Mouse (Mus musculus): Measurements from ENCODE around the gene Prr15l. TPM values are rescaled to one million over a fixed set of nuclear protein-coding genes. Genes with fewer than 3 reads are reported as not detected.

The Prr15l gene
- total RNA-seq (2014; rRNA removed) = 0.10 and 0.75 TPM in 2 replicates
- polyA plus RNA-seq (2015; fragmentation: Nextera tagmentation; extraction: Ambion mirVana) = 0.19 and 0.71 TPM in 2 replicates

GRCm38 (mm10) chr11:96928088-96928487, at the start of gene Prr15l:
Prr15l (plus strand) TSS chr11:96928104.
- 78% methylated on average over 2 of the region's 2 CpGs for WGBS
- H3K9ac ChIP-seq (replicated peaks; ENCODE audit: low read length) = no peak within 1 kb of the TSS
- no peak for TF ChIP-seq CTCF (IDR thresholded peaks at IDR 0.05; ENCODE audit: low read depth)
- no peaks in the 10 kb centered on the region for H3K27me3 ChIP-seq (ENCODE audit: insufficient read depth, low read length)
- no peaks in the 10 kb centered on the region for H3K4me1 ChIP-seq (ENCODE audit: insufficient read depth, low read length)
- ATAC-seq (no peak), DNase-seq (ENCODE audit: low spot score) (no peak)
- H3K36me3 ChIP-seq (ENCODE audit: insufficient read depth, low read length) = no peaks in the 10 kb centered on the region
- H3K4me2 ChIP-seq (ENCODE audit: low read depth, low read length) = no peak within 1 kb of the TSS
- H3K9me3 ChIP-seq (ENCODE audit: low read length) = no peaks in the 10 kb centered on the region
- no peak within 1 kb of the TSS for H3K27ac ChIP-seq
- no peak within 1 kb of the TSS for H3K4me3 ChIP-seq (ENCODE audit: low read length)

GRCm38 (mm10) chr11:96878715-96879114, 49.2 kb upstream of the Prr15l start:
- no peak for TF ChIP-seq CTCF (IDR thresholded peaks at IDR 0.05; ENCODE audit: low read depth)
- H3K9ac ChIP-seq (replicated peaks; ENCODE audit: low read length) = no peak overlapping the region
- ATAC-seq = no peak
- no peak overlapping the region for H3K4me3 ChIP-seq (ENCODE audit: low read length)
- peaks cover 25% of the 10 kb centered on the region for H3K4me1 ChIP-seq (ENCODE audit: insufficient read depth, low read length)
- H3K27me3 ChIP-seq (ENCODE audit: insufficient read depth, low read length) = no peaks in the 10 kb centered on the region
- no peaks in the 10 kb centered on the region for H3K9me3 ChIP-seq (ENCODE audit: low read length)
- H3K4me2 ChIP-seq (ENCODE audit: low read depth, low read length) = no peak overlapping the region
- no peak for DNase-seq (ENCODE audit: low spot score)
- no peak overlapping the region for H3K27ac ChIP-seq
- 21% methylated on average over 3 of the region's 3 CpGs for WGBS
- no peaks in the 10 kb centered on the region for H3K36me3 ChIP-seq (ENCODE audit: insufficient read depth, low read length)

- no peaks in the 10 kb centered on the region for H3K9me3 ChIP-seq (ENCODE audit: low read length)
- DNase-seq (ENCODE audit: low spot score) = no peak
- no peak overlapping the region for H3K27ac ChIP-seq
- no peak for TF ChIP-seq CTCF (IDR thresholded peaks at IDR 0.05; ENCODE audit: low read depth)
- peaks cover 19% of the 10 kb centered on the region for H3K4me1 ChIP-seq (ENCODE audit: insufficient read depth, low read length)
- WGBS = 5% methylated on average over 7 of the region's 7 CpGs
- no peaks in the 10 kb centered on the region for H3K36me3 ChIP-seq (ENCODE audit: insufficient read depth, low read length)
- no peak overlapping the region for H3K4me2 ChIP-seq (ENCODE audit: low read depth, low read length)
- H3K4me3 ChIP-seq (ENCODE audit: low read length) = no peak overlapping the region
- H3K9ac ChIP-seq (replicated peaks; ENCODE audit: low read length) = no peak overlapping the region
- H3K27me3 ChIP-seq (ENCODE audit: insufficient read depth, low read length) = no peaks in the 10 kb centered on the region
- no peak for ATAC-seq
Observed at GRCm38 (mm10) chr11:96879359-96879758, 48.5 kb upstream of the Prr15l start.

GRCm38 (mm10) chr11:96880296-96880695, 47.6 kb upstream of the Prr15l start:
- no peak for ATAC-seq
- no peak overlapping the region for H3K4me2 ChIP-seq (ENCODE audit: low read depth, low read length)
- H3K4me3 ChIP-seq (ENCODE audit: low read length) = no peak overlapping the region
- no peak for TF ChIP-seq CTCF (IDR thresholded peaks at IDR 0.05; ENCODE audit: low read depth)
- H3K27ac ChIP-seq = no peak overlapping the region
- DNase-seq (ENCODE audit: low spot score) = no peak
- peaks cover 12% of the 10 kb centered on the region for H3K4me1 ChIP-seq (ENCODE audit: insufficient read depth, low read length)
- no peaks in the 10 kb centered on the region for H3K9me3 ChIP-seq (ENCODE audit: low read length)
- no peaks in the 10 kb centered on the region for H3K27me3 ChIP-seq (ENCODE audit: insufficient read depth, low read length)
- 83% methylated on average over 9 of the region's 9 CpGs for WGBS
- no peak overlapping the region for H3K9ac ChIP-seq (replicated peaks; ENCODE audit: low read length)
- no peaks in the 10 kb centered on the region for H3K36me3 ChIP-seq (ENCODE audit: insufficient read depth, low read length)

- peak; percentile 43 for DNase-seq (ENCODE audit: low spot score)
- Histone ChIP-seq H3K4me2 (ENCODE audit: low read depth, low read length) (no peak overlapping the region), H3K9me3 (ENCODE audit: low read length) (no peaks in the 10 kb centered on the region), H3K9ac (replicated peaks; ENCODE audit: low read length) (no peak overlapping the region), H3K27me3 (ENCODE audit: insufficient read depth, low read length) (no peaks in the 10 kb centered on the region), H3K4me1 (ENCODE audit: insufficient read depth, low read length) (peaks cover 7% of the 10 kb centered on the region; the same call in 1 of the 2 replicates), H3K27ac (peak overlapping the region; percentile 76), H3K4me3 (ENCODE audit: low read length) (no peak overlapping the region), H3K36me3 (ENCODE audit: insufficient read depth, low read length) (no peaks in the 10 kb centered on the region)
- 16% methylated on average over 5 of the region's 5 CpGs for WGBS
- peak; percentile 55; the same call in 1 of the 2 replicates for ATAC-seq
- TF ChIP-seq CTCF (IDR thresholded peaks at IDR 0.05; ENCODE audit: low read depth) = no peak
Observed at GRCm38 (mm10) chr11:96885901-96886340, 42.0 kb upstream of the Prr15l start.

- no peak overlapping the region for H3K4me2 ChIP-seq (ENCODE audit: low read depth, low read length)
- no peak for TF ChIP-seq CTCF (IDR thresholded peaks at IDR 0.05; ENCODE audit: low read depth)
- H3K36me3 ChIP-seq (ENCODE audit: insufficient read depth, low read length) = no peaks in the 10 kb centered on the region
- WGBS = 58% methylated on average over 8 of the region's 8 CpGs
- H3K4me1 ChIP-seq (ENCODE audit: insufficient read depth, low read length) = peaks cover 7% of the 10 kb centered on the region; the same call in 1 of the 2 replicates
- DNase-seq (ENCODE audit: low spot score) (no peak), ATAC-seq (no peak)
- no peak overlapping the region for H3K4me3 ChIP-seq (ENCODE audit: low read length)
- H3K9ac ChIP-seq (replicated peaks; ENCODE audit: low read length) = no peak overlapping the region
- H3K27me3 ChIP-seq (ENCODE audit: insufficient read depth, low read length) = no peaks in the 10 kb centered on the region
- peak overlapping the region; percentile 76; the same call in 1 of the 2 replicates for H3K27ac ChIP-seq
- no peaks in the 10 kb centered on the region for H3K9me3 ChIP-seq (ENCODE audit: low read length)
Observed at GRCm38 (mm10) chr11:96886942-96887546, 40.9 kb upstream of the Prr15l start.

Data from hindbrain, postnatal 0 days (tissue).